Mouse (Mus musculus) stomach, postnatal 0 days (tissue): Measurements from ENCODE around the gene 1500009C09Rik. TPM values are rescaled to one million over a fixed set of nuclear protein-coding genes. Genes with fewer than 3 reads are reported as not detected.

Experiments used
- ATAC-seq: fragments of 200-750 bp; cut with Nextera tagmentation; 2 replicates; pipeline ENCODE4 v1.8.0; 2017; ENCODE audit not compliant: low FRiP score, low TSS enrichment
- DNase-seq: peaks from one replicate; pipeline ENCODE4 v3.0.0-alpha.2; 2016; ENCODE audit warnings: low spot score
- H3K27ac ChIP-seq: fragments of 300-500 bp; sonication (generic); replicated peaks from 2 replicates; pipeline ENCODE4 v1.5.1; 2014; ENCODE audit warnings: mild to moderate bottlenecking, control low read depth
- H3K27me3 ChIP-seq: fragments of 300-500 bp; sonication (generic); 2 replicates; pipeline ENCODE4 v1.6.1; 2014; ENCODE audit warnings: low read length; ENCODE audit not compliant: control insufficient read depth, insufficient read depth
- H3K36me3 ChIP-seq: fragments of 300-500 bp; sonication (generic); 2 replicates; pipeline ENCODE4 v1.6.1; 2014; ENCODE audit warnings: low read length, mixed read lengths; ENCODE audit not compliant: control insufficient read depth, insufficient read depth
- H3K4me1 ChIP-seq: fragments of 300-500 bp; sonication (generic); replicated peaks from 2 replicates; pipeline ENCODE4 v1.6.1; 2014; ENCODE audit warnings: antibody characterized with exemption; ENCODE audit not compliant: control insufficient read depth, insufficient read depth
- H3K4me2 ChIP-seq: fragments of 300-500 bp; sonication (generic); replicated peaks from 2 replicates; pipeline ENCODE4 v1.6.1; 2014; ENCODE audit warnings: low read depth, mild to moderate bottlenecking, control low read depth, moderate library complexity
- H3K4me3 ChIP-seq: fragments of 300-500 bp; sonication (generic); 2 replicates; pipeline ENCODE4 v1.5.1; 2014; ENCODE audit warnings: low read depth, low read length, control low read depth
- H3K9ac ChIP-seq: fragments of 300-500 bp; sonication (generic); 2 replicates; pipeline ENCODE4 v1.6.1; 2014; ENCODE audit warnings: mild to moderate bottlenecking, low read length, control low read depth, mixed read lengths
- H3K9me3 ChIP-seq: fragments of 300-500 bp; sonication (generic); 2 replicates; pipeline ENCODE4 v1.6.1; 2016; ENCODE audit warnings: low read length; ENCODE audit not compliant: control insufficient read depth
- CTCF ChIP-seq: IDR thresholded peaks from 2 replicates; pipeline ENCODE4 v1.5.1; 2016; ENCODE audit warnings: antibody characterized with exemption, low read depth, mild to moderate bottlenecking, moderate library complexity
- EP300 ChIP-seq: optimal IDR thresholded peaks from 2 replicates; pipeline ENCODE3; 2016; ENCODE audit warnings: antibody characterized with exemption
- WGBS: fragments of 180-500 bp; shearing (Covaris S2); extraction: QIAGEN DNeasy Blood & Tissue Kit; methylation state at CpG from one replicate; pipeline ENCODE4 v1.1.7; 2014; 5-methylcytosine and 5-hydroxymethylcytosine counted together
- polyA plus RNA-seq: library from polyadenylated mRNA; unstranded; fragments of >200 nt; fragmentation: Nextera tagmentation; extraction: Ambion mirVana; gene quantifications from 2 replicates; pipeline ENCODE4 v1.2.1, GENCODE M21; 2015

The 1500009C09Rik gene
- polyA plus RNA-seq, 1 experiment from 2014 or later: 0.23 TPM

DNA sequence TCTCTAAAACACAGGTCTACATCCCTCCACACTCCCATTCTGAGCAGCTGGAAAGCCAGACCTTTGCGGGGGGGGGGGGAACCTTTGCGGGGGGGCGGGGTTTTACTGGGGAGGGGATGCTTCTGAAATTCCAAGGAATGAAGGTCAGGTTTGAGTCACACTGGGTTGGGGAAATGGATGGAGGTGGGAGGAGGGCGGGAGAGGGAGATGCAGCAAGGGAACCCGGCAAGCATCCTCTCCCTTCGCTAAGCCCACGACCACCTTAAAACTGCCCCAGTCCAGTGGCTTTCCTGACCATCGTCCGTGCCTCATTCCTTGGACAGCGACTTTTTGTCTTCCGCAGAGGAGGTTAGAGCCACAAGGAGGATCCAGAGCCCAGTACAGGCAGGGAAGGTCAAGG lies 40.9 kb upstream of the 1500009C09Rik start:
- no peaks in the 10 kb centered on the region for H3K9me3 ChIP-seq
- DNase-seq: no peak
- no peak overlapping the region for H3K27ac ChIP-seq
- ATAC-seq: no peak
- peaks cover 10% of the 10 kb centered on the region; the same call in 1 of the 2 replicates for H3K27me3 ChIP-seq
- WGBS: 4% methylated on average over 11 of the region's 11 CpGs
- H3K4me1 ChIP-seq: peaks cover 2% of the 10 kb centered on the region; the same call in 1 of the 2 replicates
- peak overlapping the region; percentile 72 for H3K4me2 ChIP-seq
- H3K36me3 ChIP-seq: no peaks in the 10 kb centered on the region; the same call in 1 of the 2 replicates
- TF ChIP-seq CTCF (no peak), EP300 (no peak)
- no peak overlapping the region for H3K9ac ChIP-seq
- H3K4me3 ChIP-seq: peak overlapping the region; percentile 45

GRCm38 (mm10) chr15:82211911-82212751 lies 40.1 kb upstream of the 1500009C09Rik start:
- Histone ChIP-seq H3K27me3 (peaks cover 10% of the 10 kb centered on the region; the same call in 1 of the 2 replicates), H3K36me3 (no peaks in the 10 kb centered on the region), H3K9ac (0 out of 2 replicates have a peak overlapping the region, but pooled peaks have one; percentile 18), H3K9me3 (no peaks in the 10 kb centered on the region), H3K27ac (no peak overlapping the region), H3K4me1 (no peaks in the 10 kb centered on the region), H3K4me3 (peak overlapping the region; percentile 45), H3K4me2 (peak overlapping the region; percentile 72)
- DNase-seq (peak; percentile 31), ATAC-seq (peak; percentile 19; the same call in 1 of the 2 replicates)
- no peak for TF ChIP-seq EP300
- TF ChIP-seq CTCF: peak; percentile 14; the same call in 1 of the 2 replicates
- under 1% methylated on average over 77 of the region's 112 CpGs for WGBS

DNA sequence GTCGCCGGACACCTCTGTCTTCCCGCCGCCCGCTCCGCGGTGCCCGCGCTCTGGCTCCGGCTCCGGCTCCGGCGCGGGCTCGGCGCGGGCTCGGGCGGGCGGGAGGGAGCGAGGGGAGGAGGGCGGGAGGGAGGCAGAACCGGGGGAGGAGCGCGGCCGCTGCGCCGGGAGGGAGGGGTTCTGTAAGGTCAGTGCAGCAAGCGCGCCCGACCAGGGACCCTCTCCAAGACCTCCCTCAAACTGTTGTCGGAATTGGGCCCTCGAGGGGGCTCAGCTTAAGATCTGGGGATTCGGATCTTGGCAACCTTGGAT lies 39.5 kb upstream of the 1500009C09Rik start, which contains the start of gene Shisa8:
TSS of gene Shisa8 (minus strand) at position 64 of the 312 bp plus-strand sequence.
- Histone ChIP-seq H3K4me2 (peak within 1 kb of the TSS; percentile 72), H3K36me3 (no peaks in the 10 kb centered on the region), H3K9ac (0 out of 2 replicates have a peak within 1 kb of the TSS, but pooled peaks have one; percentile 18), H3K27ac (no peak within 1 kb of the TSS), H3K9me3 (no peaks in the 10 kb centered on the region), H3K27me3 (peaks cover 10% of the 10 kb centered on the region; the same call in 1 of the 2 replicates), H3K4me3 (peak within 1 kb of the TSS; percentile 45), H3K4me1 (no peaks in the 10 kb centered on the region)
- peak; percentile 44 for DNase-seq
- no peak for ATAC-seq
- TF ChIP-seq CTCF (no peak), EP300 (no peak)
- WGBS: 0% methylated on average over 24 of the region's 34 CpGs

DNA sequence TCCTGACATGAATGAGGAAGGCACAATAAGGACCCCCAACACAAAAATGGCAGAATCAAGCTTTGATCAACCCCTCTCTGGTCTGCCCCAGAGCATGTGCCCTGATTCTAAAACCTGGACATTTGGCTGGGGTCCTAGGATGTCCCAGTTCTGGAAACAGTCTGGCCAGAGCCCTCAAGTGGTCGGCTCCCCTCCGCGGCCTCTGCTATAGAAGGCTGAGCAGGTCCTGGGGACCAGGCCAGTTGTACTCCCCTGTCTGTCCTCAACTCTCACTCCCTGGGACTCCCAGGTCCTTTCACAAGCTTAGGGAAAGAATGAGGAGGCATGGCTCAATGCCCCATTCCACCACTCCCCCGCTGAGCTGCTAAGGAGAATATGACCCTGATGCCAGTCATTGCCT lies 39.0 kb upstream of the 1500009C09Rik start:
- H3K36me3 ChIP-seq: no peaks in the 10 kb centered on the region
- no peak overlapping the region for H3K4me2 ChIP-seq
- H3K9me3 ChIP-seq: no peaks in the 10 kb centered on the region
- H3K9ac ChIP-seq: no peak overlapping the region
- peaks cover 10% of the 10 kb centered on the region; the same call in 1 of the 2 replicates for H3K27me3 ChIP-seq
- DNase-seq: no peak
- H3K27ac ChIP-seq: no peak overlapping the region
- TF ChIP-seq CTCF (no peak), EP300 (no peak)
- H3K4me1 ChIP-seq: no peaks in the 10 kb centered on the region
- no peak for ATAC-seq
- WGBS: 28% methylated on average over 4 of the region's 4 CpGs
- no peak overlapping the region for H3K4me3 ChIP-seq

DNA sequence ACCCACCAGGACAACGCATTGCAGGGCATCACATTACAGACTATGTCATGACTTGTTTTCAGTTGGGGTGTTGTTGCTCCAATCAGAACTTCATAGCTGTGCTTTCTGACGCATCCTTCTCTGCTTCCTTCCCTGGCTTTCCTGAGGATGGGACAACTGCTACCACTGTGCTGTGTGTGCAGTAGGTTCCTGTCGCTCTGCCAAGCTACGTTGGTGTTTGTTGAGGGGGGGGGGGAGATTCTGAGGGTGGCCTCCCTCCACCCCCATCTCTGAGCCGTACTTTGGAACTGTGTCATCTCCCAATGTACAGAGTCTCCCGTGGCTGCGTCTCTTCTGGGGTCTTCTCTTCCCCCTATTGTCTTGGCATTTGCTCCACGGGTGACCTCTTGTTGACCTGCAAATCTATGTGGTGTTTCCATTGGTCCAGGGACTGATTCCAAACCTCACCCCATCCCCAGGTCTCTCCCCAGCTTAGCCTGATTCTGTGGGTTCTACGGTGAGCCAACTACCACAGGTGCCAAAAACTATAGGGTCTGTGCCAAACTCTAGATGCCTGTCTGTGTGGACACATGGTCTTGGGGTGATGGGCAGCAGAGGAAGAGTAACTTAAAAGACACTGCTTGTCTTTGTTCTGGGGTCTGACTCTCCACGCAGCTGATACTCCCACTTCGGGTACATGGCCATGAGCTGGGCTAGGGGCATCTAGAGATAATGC lies 36.7 kb upstream of the 1500009C09Rik start:
- no peaks in the 10 kb centered on the region for H3K4me1 ChIP-seq
- ATAC-seq (no peak), DNase-seq (no peak)
- H3K36me3 ChIP-seq: no peaks in the 10 kb centered on the region
- H3K9me3 ChIP-seq: no peaks in the 10 kb centered on the region
- 33% methylated on average over 11 of the region's 11 CpGs for WGBS
- H3K27ac ChIP-seq: no peak overlapping the region
- no peak for TF ChIP-seq CTCF
- TF ChIP-seq EP300: no peak
- H3K9ac ChIP-seq: no peak overlapping the region
- H3K4me3 ChIP-seq: no peak overlapping the region
- H3K27me3 ChIP-seq: peaks cover 10% of the 10 kb centered on the region; the same call in 1 of the 2 replicates
- H3K4me2 ChIP-seq: no peak overlapping the region
